Mouse (Mus musculus) kidney, adult 11 months (tissue): ENCODE measurements at regions not wholly inside any gene's neighbourhood (a gene's known extent, or its start where the extent isn't known, plus 50 kb on each side); places are given as distances from the start of the nearest gene placed in this dataset.

ENCODE experiments used
- DNase-seq: peaks from one replicate; pipeline ENCODE4 v3.0.0; 2022

GRCm38 (mm10) chr5:44416844-44417589 is 190.6 kb upstream of the Tapt1 start:
- DNase-seq, result no peak

DNA sequence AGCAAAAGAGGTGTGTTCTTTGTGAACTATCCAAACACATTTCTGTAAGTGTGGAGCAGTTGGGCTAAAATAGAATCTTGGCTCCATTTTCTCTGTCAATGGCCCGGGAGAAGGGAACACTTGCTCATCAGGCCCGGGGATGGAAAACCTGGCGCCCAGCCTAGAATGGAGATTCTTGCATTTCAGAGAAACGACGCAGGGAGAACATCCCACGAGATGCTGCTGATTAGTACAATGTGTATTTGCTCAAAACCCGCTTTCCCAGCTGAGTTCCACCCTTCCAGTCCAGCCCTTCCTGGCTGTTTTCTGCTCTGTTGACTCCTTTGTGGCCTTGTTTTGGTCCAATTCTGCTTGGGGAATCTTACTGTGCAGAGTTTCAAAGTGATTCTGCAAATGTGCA is 188.0 kb upstream of the Tapt1 start:
- DNase-seq, result peak; percentile 6

DNA sequence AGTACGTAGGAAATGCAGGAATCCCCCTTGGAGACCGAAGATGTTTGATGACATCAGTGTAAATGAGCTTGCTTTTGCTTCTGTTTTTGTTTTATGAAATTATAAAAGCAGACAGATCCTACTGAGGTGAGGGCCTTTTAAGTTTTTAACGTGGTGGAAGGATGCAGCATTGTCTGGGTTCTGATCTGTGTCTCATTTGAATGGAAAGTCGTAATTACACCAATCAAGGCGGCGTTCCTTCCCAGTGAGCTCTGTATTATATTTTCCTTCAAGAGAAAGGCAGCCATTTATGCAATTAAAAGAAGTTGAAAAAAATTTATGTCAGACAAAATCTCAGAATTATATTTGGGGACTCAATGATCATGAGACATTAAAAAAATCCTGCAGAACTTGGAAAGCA is 176.9 kb upstream of the Tapt1 start:
- DNase-seq, result no peak

GRCm38 (mm10) chr5:44400573-44401332 is 174.3 kb upstream of the Tapt1 start:
- no peak for DNase-seq

GRCm38 (mm10) chr5:44387237-44387810 is 160.9 kb upstream of the Tapt1 start:
- no peak for DNase-seq

GRCm38 (mm10) chr5:44386176-44386575 is 159.8 kb upstream of the Tapt1 start:
- DNase-seq, result no peak

GRCm38 (mm10) chr5:44383049-44383448 is 156.6 kb upstream of the Tapt1 start:
- DNase-seq, result no peak

DNA sequence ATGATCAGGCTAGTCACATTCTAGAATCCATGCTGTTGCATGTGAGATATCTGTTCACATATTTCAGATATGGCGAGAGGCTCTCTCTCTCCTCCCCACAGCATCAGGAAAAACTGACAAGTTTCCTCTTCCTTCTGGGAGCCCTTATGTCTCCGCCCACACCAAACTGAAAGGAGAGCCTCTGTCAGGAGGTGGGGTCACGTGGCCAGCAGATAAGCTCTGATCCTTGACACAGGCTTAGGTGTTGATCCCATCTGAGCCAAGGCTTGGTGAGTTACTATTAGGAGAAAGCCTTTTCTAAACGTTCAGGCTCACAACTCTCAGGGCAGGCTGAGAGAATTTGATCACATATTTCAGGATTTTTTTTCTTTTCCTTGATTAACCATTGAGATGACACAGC is 143.6 kb upstream of the Tapt1 start:
- DNase-seq, result no peak

GRCm38 (mm10) chr5:44352324-44352723 is 125.9 kb upstream of the Tapt1 start:
- DNase-seq, result no peak

DNA sequence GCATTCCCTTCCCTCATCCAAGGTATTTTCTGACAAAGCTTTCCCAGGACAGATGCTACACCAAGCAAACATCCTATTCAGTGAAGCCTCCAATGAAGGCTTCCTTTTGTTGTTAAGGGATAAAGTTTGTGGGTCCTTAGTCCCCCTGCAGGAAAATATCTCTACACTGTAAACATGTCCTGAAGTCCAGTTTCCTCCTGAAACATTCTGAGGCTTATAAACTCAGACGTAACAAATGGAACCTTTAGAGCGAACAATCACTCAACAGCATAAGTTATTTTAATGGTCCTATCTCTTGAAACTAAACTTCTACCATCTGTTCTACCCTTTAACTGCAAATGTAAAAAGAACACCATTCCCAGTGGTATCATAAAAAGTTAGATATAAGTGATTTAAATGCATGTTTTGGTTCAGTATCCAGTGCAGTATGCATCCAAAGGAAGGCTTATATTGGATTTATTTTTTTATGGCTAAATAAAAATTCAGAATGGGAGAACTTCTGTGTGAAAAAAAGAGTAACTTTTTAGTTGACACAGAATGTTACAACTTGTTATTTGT is 115.1 kb upstream of the Tapt1 start:
- no peak for DNase-seq

GRCm38 (mm10) chr5:44338662-44339061 is 112.2 kb upstream of the Tapt1 start:
- no peak for DNase-seq

- peak; percentile 4 for DNase-seq
Observed at GRCm38 (mm10) chr5:44335756-44336155, 109.3 kb upstream of the Tapt1 start.

DNA sequence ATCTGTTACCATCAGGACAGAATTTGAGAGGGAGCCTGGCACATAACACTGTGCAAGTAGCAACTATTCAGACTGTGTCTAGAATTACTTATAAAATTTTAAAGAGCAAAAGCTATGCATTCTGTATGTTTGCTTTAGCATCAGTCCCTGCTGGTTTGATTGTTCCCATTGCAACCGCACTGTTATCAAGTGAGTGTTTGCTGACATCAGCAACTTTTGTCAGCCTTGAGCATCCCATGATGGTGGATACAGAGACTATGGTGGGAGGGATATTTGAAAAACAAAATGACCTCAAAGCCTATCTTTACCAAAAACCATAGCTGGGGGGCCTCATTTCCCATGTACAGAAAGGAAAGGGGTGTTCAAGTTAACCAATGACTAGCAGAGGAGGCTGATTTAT is 93.2 kb upstream of the Tapt1 start:
- no peak for DNase-seq

DNA sequence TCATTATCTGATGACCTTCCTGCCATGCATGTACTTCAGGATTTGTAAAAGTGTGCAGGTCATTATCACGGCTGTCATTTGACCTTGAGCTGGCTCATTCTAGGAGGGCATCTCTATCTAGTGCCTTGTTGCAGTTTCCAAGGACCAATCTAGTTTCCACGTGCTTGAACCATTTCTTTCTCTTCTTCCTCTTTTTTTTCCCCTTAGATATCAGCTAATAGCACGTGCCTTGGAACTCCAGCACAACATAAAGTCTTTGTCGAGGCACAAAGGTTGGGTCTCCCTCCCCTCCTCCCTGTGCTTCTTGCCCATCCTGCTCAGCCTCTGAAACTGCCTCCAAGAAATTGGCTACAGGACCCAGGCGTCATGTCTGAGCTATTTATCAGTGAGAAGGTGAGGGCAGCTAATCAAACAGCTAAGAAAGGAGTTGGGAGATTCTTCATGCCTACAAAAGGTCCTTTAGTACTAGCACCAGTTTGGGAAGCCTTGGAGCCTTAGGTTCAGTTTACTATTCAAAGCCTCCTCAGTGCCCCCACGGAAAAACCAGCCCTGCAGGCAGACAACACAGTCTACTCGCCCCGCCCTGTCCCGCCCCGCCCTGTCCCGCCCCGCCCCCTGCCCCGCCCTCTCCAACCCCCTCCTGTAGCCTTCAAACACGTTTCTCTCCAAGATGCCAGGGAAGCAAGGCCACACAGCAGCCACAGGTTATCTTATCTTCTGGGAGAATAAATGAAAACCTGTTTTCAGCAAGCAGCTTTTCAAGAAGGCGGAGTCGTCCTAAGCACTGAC is 80.5 kb upstream of the Tapt1 start:
- no peak for DNase-seq

DNA sequence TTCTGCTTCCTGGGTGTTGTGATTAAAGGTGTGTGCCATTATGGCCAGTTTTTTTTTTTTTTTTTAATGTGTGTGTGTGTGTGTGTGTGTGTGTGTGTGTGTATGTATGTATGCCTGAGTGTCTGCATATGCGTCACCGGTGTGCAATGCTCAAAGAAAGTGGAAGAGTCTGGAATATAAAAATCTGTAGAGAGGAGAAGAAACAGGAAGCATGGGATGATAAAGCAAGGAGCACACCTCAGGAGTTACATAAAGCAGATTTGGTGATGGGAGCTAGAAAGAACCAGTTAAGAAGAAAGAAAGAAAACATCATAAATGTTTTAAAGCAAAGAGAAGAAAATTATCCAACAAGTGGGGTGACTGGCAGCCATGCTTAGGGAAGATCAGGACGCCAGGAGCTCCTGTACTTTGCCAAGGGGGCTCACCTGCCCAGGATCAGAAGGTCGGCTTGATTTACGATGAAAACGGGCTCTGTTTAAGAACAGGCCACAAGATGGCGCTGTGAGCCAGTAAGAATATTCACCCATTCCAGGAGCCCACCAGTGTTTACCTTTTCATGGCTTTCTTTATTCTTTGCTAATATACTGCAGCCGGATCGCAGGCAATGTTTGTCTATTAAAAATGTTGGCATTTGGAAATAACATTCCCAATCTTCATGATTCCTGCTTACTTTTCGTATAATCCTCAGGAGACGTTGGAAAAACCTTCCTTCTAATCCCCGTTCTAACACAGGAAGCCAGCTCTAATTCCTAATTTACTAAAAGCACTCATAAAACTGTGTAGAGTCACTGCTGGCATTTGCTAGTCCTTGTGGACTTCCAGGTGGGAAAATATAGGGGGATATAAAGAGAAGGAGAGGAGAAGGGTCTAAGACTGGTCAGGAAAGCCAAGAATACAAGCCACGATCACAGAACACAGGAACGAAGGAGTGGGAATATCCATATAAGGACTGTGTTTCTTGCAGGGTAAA is 77.7 kb upstream of the Tapt1 start:
- DNase-seq, result peak; percentile 15

GRCm38 (mm10) chr5:44284384-44284783 is 58.0 kb upstream of the Tapt1 start:
- peak; percentile 56 for DNase-seq
